Comparison of ENCODE assay signal across 11 mouse cellular contexts in the genomic region with DNA sequence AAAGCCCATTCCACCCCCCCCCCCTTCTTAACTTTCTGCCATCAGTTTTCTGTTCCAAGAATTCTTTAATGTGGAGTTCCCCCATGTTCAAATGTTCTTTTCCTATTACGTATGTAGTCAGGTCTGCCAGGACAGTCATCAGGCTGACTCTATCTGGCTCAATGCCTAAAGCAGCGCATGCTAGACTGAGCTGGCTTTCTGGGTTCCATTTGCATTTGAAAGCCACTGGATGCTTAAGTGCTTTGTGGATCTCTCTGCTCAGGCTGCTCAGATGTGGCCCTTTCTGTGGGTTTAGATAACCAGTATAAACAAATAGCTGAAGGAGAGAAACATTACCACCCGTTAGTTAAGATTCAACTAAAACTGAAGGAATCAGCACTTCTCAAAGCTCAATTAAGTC.
DNase-seq lines count a peak whose midpoint lies in the region; ATAC-seq and TF ChIP-seq lines count a peak whose summit lies in the region.
"Had no signal": no experiment of that assay in that cellular context is flagged by ENCODE, and none has a peak within 500 bp of the region (broad histone marks: within the 10 kb centered on the region; RNA-seq: fewer than 3 reads in every experiment).

No protein-coding gene starts in this region.

- H3K4me1 ChIP-seq in lung, embryonic 14.5 days (ENCODE audit: insufficient read depth): no peaks in the 10 kb centered on the region
- no peaks in the 10 kb centered on the region for H3K4me1 ChIP-seq in forebrain, postnatal 0 days (ENCODE audit: insufficient read depth)
- no peaks in the 10 kb centered on the region for H3K4me1 ChIP-seq in neural tube, embryonic 12.5 days
- H3K4me1 ChIP-seq: heart, embryonic 13.5 days; limb, embryonic 12.5 days had no signal

- no peak overlapping the region for H3K4me3 ChIP-seq in lung, embryonic 14.5 days (ENCODE audit: low read depth, low read length)
- H3K4me3 ChIP-seq in forebrain, postnatal 0 days (ENCODE audit: low read depth, low read length): no peak overlapping the region
- H3K4me3 ChIP-seq in neural tube, embryonic 12.5 days: no peak overlapping the region
- H3K4me3 ChIP-seq: heart, embryonic 13.5 days; limb, embryonic 12.5 days had no signal

- H3K9ac ChIP-seq in lung, embryonic 14.5 days: no peak overlapping the region
- H3K9ac ChIP-seq in forebrain, postnatal 0 days: no peak overlapping the region
- H3K9ac ChIP-seq in neural tube, embryonic 12.5 days: no peak overlapping the region
- H3K9ac ChIP-seq: heart, embryonic 13.5 days; limb, embryonic 12.5 days had no signal

- no peaks in the 10 kb centered on the region for H3K9me3 ChIP-seq in lung, embryonic 14.5 days (ENCODE audit: low read depth, low read length)
- H3K9me3 ChIP-seq in forebrain, postnatal 0 days (ENCODE audit: low read length): no peaks in the 10 kb centered on the region
- H3K9me3 ChIP-seq in neural tube, embryonic 12.5 days: no peaks in the 10 kb centered on the region
- H3K9me3 ChIP-seq: heart, embryonic 13.5 days; limb, embryonic 12.5 days had no signal

- no peaks in the 10 kb centered on the region for H3K36me3 ChIP-seq in lung, embryonic 14.5 days (ENCODE audit: insufficient read depth)
- H3K36me3 ChIP-seq in forebrain, postnatal 0 days (ENCODE audit: insufficient read depth): no peaks in the 10 kb centered on the region
- no peaks in the 10 kb centered on the region for H3K36me3 ChIP-seq in neural tube, embryonic 12.5 days
- H3K36me3 ChIP-seq: heart, embryonic 13.5 days; limb, embryonic 12.5 days had no signal

- H3K4me2 ChIP-seq in lung, embryonic 14.5 days: no peak overlapping the region
- no peak overlapping the region for H3K4me2 ChIP-seq in forebrain, postnatal 0 days (ENCODE audit: low read depth)
- no peak overlapping the region for H3K4me2 ChIP-seq in neural tube, embryonic 12.5 days (replicated peaks)
- H3K4me2 ChIP-seq: heart, embryonic 13.5 days; limb, embryonic 12.5 days had no signal

- no peak for TF ChIP-seq CTCF in lung, embryonic 14.5 days (IDR thresholded peaks at IDR 0.05; ENCODE audit: low read depth)
- TF ChIP-seq CTCF in forebrain, postnatal 0 days (IDR thresholded peaks at IDR 0.05; ENCODE audit: low read depth): no peak

- no peaks in the 10 kb centered on the region for H3K27me3 ChIP-seq in lung, embryonic 14.5 days (ENCODE audit: insufficient read depth, low read length)
- no peaks in the 10 kb centered on the region for H3K27me3 ChIP-seq in forebrain, postnatal 0 days (ENCODE audit: insufficient read depth, low read length)
- H3K27me3 ChIP-seq in neural tube, embryonic 12.5 days (replicated peaks): no peaks in the 10 kb centered on the region
- H3K27me3 ChIP-seq: heart, embryonic 13.5 days; limb, embryonic 12.5 days had no signal

- peak; percentile 2 for DNase-seq in adrenal gland, adult 2 months
- DNase-seq in adrenal gland, adult 18-20 months (ENCODE audit: low spot score in 2 of 2): no peak
- peak; percentile 32 for DNase-seq in lung, embryonic 14.5 days
- no peak for DNase-seq in lung, postnatal 25 days (ENCODE audit: low spot score)
- DNase-seq in forebrain, postnatal 0 days: peak; percentile 66
- no peak for DNase-seq in adipocyte (ENCODE audit: low spot score)
- DNase-seq in right cerebral cortex, adult 2 months (ENCODE audit: low spot score in 2 of 2): no peak
- DNase-seq: cerebellum, adult 8-10 months had no signal

- 34% methylated on average over 3 of the region's 3 CpGs for WGBS in lung, embryonic 14.5 days
- 6% methylated on average over 3 of the region's 3 CpGs for WGBS in forebrain, postnatal 0 days
- WGBS in neural tube, embryonic 12.5 days: 23% methylated on average over 3 of the region's 3 CpGs

- no peak overlapping the region for H3K27ac ChIP-seq in lung, embryonic 14.5 days (ENCODE audit: low read depth)
- no peak overlapping the region for H3K27ac ChIP-seq in forebrain, postnatal 0 days (ENCODE audit: low read depth, low read length)
- no peak overlapping the region for H3K27ac ChIP-seq in neural tube, embryonic 12.5 days
- H3K27ac ChIP-seq: heart, embryonic 13.5 days; limb, embryonic 12.5 days had no signal

- no peak for ATAC-seq in lung, embryonic 14.5 days (ENCODE audit: insufficient read depth)
- peak; percentile 90 for ATAC-seq in forebrain, postnatal 0 days
- ATAC-seq in neural tube, embryonic 12.5 days (ENCODE audit: low FRiP score, low read depth): peak; percentile 85

Comparison
In these comparisons a context has a peak if more than half of its experiments do, and no peak if none do; other contexts are left out.
1. DNase-seq: peak in adrenal gland, adult 2 months (single experiment), lung, embryonic 14.5 days (single experiment) and forebrain, postnatal 0 days (single experiment); none in adrenal gland, adult 18-20 months (0 of 2), lung, postnatal 25 days (single experiment), adipocyte (single experiment) and right cerebral cortex, adult 2 months (0 of 2).